Mouse (Mus musculus) G1E (cell line): ENCODE measurements around the gene Cdiptos.

Experiments
- CTCF ChIP-seq: IDR thresholded peaks from 2 replicates; pipeline ENCODE4 v1.5.1; 2012; ENCODE audit warnings: low read depth, low read length, inconsistent platforms, mixed read lengths
- GATA1 ChIP-seq: IDR thresholded peaks from 2 replicates; pipeline ENCODE4 v1.6.1; 2012; ENCODE audit warnings: borderline replicate concordance, low read length, inconsistent platforms, mixed read lengths

GRCm38 (mm10) chr7:126978841-126979240, 2.9 kb upstream of the Cdiptos start:
- TF ChIP-seq CTCF (no peak), GATA1 (no peak)
